20 mouse cellular contexts compared by ENCODE assay signal in genomic region chr12:76906278-76906677, GRCm38 (mm10). TPM values are rescaled to one million over a fixed set of nuclear protein-coding genes. Genes with fewer than 3 reads are reported as not detected.
DNase-seq lines count a peak whose midpoint lies in the region; ATAC-seq lines count a peak whose summit lies in the region.
"Had no signal": no experiment of that assay in that cellular context is flagged by ENCODE, and none has a peak within 500 bp of the region (broad histone marks: within the 10 kb centered on the region; RNA-seq: fewer than 3 reads in every experiment).

No protein-coding gene starts in this region.

- 67% methylated on average over 1 of the region's 1 CpGs for whole genome bisulfite sequencing in midbrain, embryonic 11.5 days
- WGBS in midbrain, embryonic 10.5 days: 91% methylated on average over 1 of the region's 1 CpGs
- 53% methylated on average over 1 of the region's 1 CpGs for WGBS in liver, embryonic 12.5 days (ENCODE audit: insufficient replicate concordance)
- WGBS in liver, embryonic 16.5 days (ENCODE audit: insufficient replicate concordance): 48% methylated on average over 1 of the region's 1 CpGs

- DNase-seq in midbrain, embryonic 11.5 days (ENCODE audit: low spot score, missing footprints): peak; percentile 12
- DNase-seq in midbrain, embryonic 10.5 days (ENCODE audit: low spot score): no peak
- DNase-seq in gastrocnemius, postnatal 10 days: no peak
- DNase-seq in lung, postnatal 4 days: no peak
- DNase-seq: adrenal gland, postnatal 10 days; cerebellum, adult 11-12 months; cerebellum, adult 9-10 months; cerebellum, postnatal 25 days; heart, adult 18-20 months; heart, postnatal 14 days had no signal

- no peak overlapping the region for H3K4me3 ChIP-seq in midbrain, embryonic 11.5 days (ENCODE audit: low read depth, low read length)
- no peak overlapping the region for H3K4me3 ChIP-seq in midbrain, embryonic 10.5 days
- peak overlapping the region; percentile 23 for H3K4me3 ChIP-seq in liver, embryonic 12.5 days
- H3K4me3 ChIP-seq in liver, embryonic 16.5 days (ENCODE audit: low read depth, low read length): peak overlapping the region; percentile 28; the same call in 1 of the 2 replicates
- H3K4me3 ChIP-seq: embryonic facial prominence, embryonic 12.5 days; forebrain, embryonic 13.5 days; heart, embryonic 15.5 days; hindbrain, embryonic 13.5 days had no signal

- H3K4me2 ChIP-seq in midbrain, embryonic 11.5 days: no peak overlapping the region
- peak overlapping the region; percentile 82 for H3K4me2 ChIP-seq in liver, embryonic 12.5 days
- H3K4me2 ChIP-seq in liver, embryonic 16.5 days (ENCODE audit: low read depth, low read length): peak overlapping the region; percentile 65
- H3K4me2 ChIP-seq: embryonic facial prominence, embryonic 12.5 days; forebrain, embryonic 13.5 days; heart, embryonic 11.5 days; heart, embryonic 15.5 days; hindbrain, embryonic 13.5 days had no signal

- H3K36me3 ChIP-seq in midbrain, embryonic 11.5 days (ENCODE audit: control insufficient read depth, insufficient read depth, low read length): no peaks in the 10 kb centered on the region
- H3K36me3 ChIP-seq in midbrain, embryonic 10.5 days: peaks cover 24% of the 10 kb centered on the region
- peaks cover 70% of the 10 kb centered on the region for H3K36me3 ChIP-seq in liver, embryonic 12.5 days
- H3K36me3 ChIP-seq in liver, embryonic 16.5 days (ENCODE audit: control insufficient read depth, insufficient read depth): no peaks in the 10 kb centered on the region; the same call in none of the 2 replicates

- H3K9ac ChIP-seq in midbrain, embryonic 11.5 days (ENCODE audit: low read length): no peak overlapping the region
- H3K9ac ChIP-seq in liver, embryonic 12.5 days: peak overlapping the region; percentile 86
- peak overlapping the region; percentile 23; the same call in 1 of the 2 replicates for H3K9ac ChIP-seq in liver, embryonic 16.5 days (ENCODE audit: low read depth, low read length)
- H3K9ac ChIP-seq: embryonic facial prominence, embryonic 12.5 days; forebrain, embryonic 13.5 days; heart, embryonic 15.5 days; hindbrain, embryonic 13.5 days had no signal

- H3K4me1 ChIP-seq in midbrain, embryonic 11.5 days (ENCODE audit: control insufficient read depth, insufficient read depth, low read length): peaks cover 3% of the 10 kb centered on the region; the same call in 1 of the 2 replicates
- peaks cover 14% of the 10 kb centered on the region for H3K4me1 ChIP-seq in midbrain, embryonic 10.5 days
- peaks cover 77% of the 10 kb centered on the region for H3K4me1 ChIP-seq in liver, embryonic 12.5 days
- H3K4me1 ChIP-seq in liver, embryonic 16.5 days (ENCODE audit: control insufficient read depth, low read depth, low read length): peaks cover 52% of the 10 kb centered on the region
- H3K4me1 ChIP-seq: embryonic facial prominence, embryonic 12.5 days; forebrain, embryonic 13.5 days; heart, embryonic 15.5 days had no signal

- no peak for ATAC-seq in midbrain, embryonic 11.5 days (ENCODE audit: low FRiP score)
- no peak for ATAC-seq in liver, embryonic 12.5 days
- no peak for ATAC-seq in liver, embryonic 16.5 days (ENCODE audit: low read depth)
- ATAC-seq: forebrain, embryonic 13.5 days; hindbrain, postnatal 0 days had no signal

- no peak overlapping the region for H3K27ac ChIP-seq in midbrain, embryonic 11.5 days (ENCODE audit: low read depth, low read length)
- H3K27ac ChIP-seq in midbrain, embryonic 10.5 days (replicated peaks): no peak overlapping the region
- peak overlapping the region; percentile 99 for H3K27ac ChIP-seq in liver, embryonic 12.5 days
- H3K27ac ChIP-seq in liver, embryonic 16.5 days (ENCODE audit: low read length): peak overlapping the region; percentile 71
- H3K27ac ChIP-seq: embryonic facial prominence, embryonic 12.5 days; forebrain, embryonic 13.5 days; heart, embryonic 15.5 days; hindbrain, embryonic 13.5 days; hindbrain, postnatal 0 days had no signal

- no peaks in the 10 kb centered on the region for H3K9me3 ChIP-seq in midbrain, embryonic 11.5 days (ENCODE audit: control insufficient read depth, low read length)
- no peaks in the 10 kb centered on the region for H3K9me3 ChIP-seq in midbrain, embryonic 10.5 days (replicated peaks)
- H3K9me3 ChIP-seq in liver, embryonic 12.5 days (replicated peaks): no peaks in the 10 kb centered on the region
- no peaks in the 10 kb centered on the region for H3K9me3 ChIP-seq in liver, embryonic 16.5 days (replicated peaks; ENCODE audit: control insufficient read depth, low read length)
- H3K9me3 ChIP-seq: embryonic facial prominence, embryonic 12.5 days; forebrain, embryonic 13.5 days; G1E; heart, embryonic 15.5 days; hindbrain, embryonic 13.5 days had no signal

- no peaks in the 10 kb centered on the region for H3K27me3 ChIP-seq in midbrain, embryonic 11.5 days (ENCODE audit: control insufficient read depth, insufficient read depth, low read length)
- no peaks in the 10 kb centered on the region for H3K27me3 ChIP-seq in midbrain, embryonic 10.5 days (ENCODE audit: low read depth, poor library complexity, severe bottlenecking)
- H3K27me3 ChIP-seq in liver, embryonic 12.5 days (replicated peaks): no peaks in the 10 kb centered on the region
- no peaks in the 10 kb centered on the region for H3K27me3 ChIP-seq in liver, embryonic 16.5 days (ENCODE audit: control insufficient read depth, insufficient read depth, low read depth, low read length)
- H3K27me3 ChIP-seq: CH12.LX; embryonic facial prominence, embryonic 12.5 days; forebrain, embryonic 13.5 days; heart, embryonic 15.5 days; hindbrain, embryonic 13.5 days had no signal

RNA-seq across cellular contexts. Expression of gene Max, which starts 55.7 kb away (rescaled TPM):
- polyA plus RNA-seq in midbrain, embryonic 11.5 days (2014; fragmentation: Nextera tagmentation; extraction: Ambion mirVana): 29.2 and 37.5 TPM in 2 replicates
- 10.5 and 11.3 TPM in 2 replicates for polyA plus RNA-seq in midbrain, embryonic 10.5 days (2016; fragmentation: Nextera tagmentation; extraction: Ambion mirVana)
- 10.7 and 12.6 TPM in 2 replicates for polyA plus RNA-seq in liver, embryonic 12.5 days (2016; fragmentation: Nextera tagmentation; extraction: Ambion mirVana)
- polyA plus RNA-seq in liver, embryonic 16.5 days (2015; fragmentation: Nextera tagmentation; extraction: Ambion mirVana): 5.4 and 7.6 TPM in 2 replicates
- 10 to 100 TPM; 41.8 to 43.1 TPM for total RNA-seq in gastrocnemius, postnatal 10 days (2021)

Comparison
In these comparisons a context has a peak if more than half of its experiments do, and no peak if none do; other contexts are left out.
1. H3K27ac ChIP-seq: peak in liver, embryonic 12.5 days (single experiment) and liver, embryonic 16.5 days (single experiment); none in midbrain, embryonic 11.5 days (single experiment) and midbrain, embryonic 10.5 days (single experiment).
2. H3K4me3 ChIP-seq: peak in liver, embryonic 12.5 days (single experiment) and liver, embryonic 16.5 days (single experiment); none in midbrain, embryonic 11.5 days (single experiment) and midbrain, embryonic 10.5 days (single experiment).